Mouse (Mus musculus) hindbrain, postnatal 0 days (tissue): ENCODE measurements around the gene Myof. TPM values are rescaled to one million over a fixed set of nuclear protein-coding genes. Genes with fewer than 3 reads are reported as not detected.

Experiments
- ATAC-seq: fragments of 200-750 bp; cut with Nextera tagmentation; 2 replicates; pipeline ENCODE4 v1.8.0; 2017; ENCODE audit warnings: mild to moderate bottlenecking, moderate TSS enrichment, moderate library complexity
- DNase-seq: peaks from one replicate; pipeline ENCODE4 v3.0.0-alpha.2; 2015; ENCODE audit warnings: low spot score
- H3K27ac ChIP-seq: fragments of 300-500 bp; sonication (generic); 2 replicates; pipeline ENCODE4 v1.5.1; 2014; ENCODE audit warnings: mild to moderate bottlenecking
- H3K27me3 ChIP-seq: fragments of 300-500 bp; sonication (generic); 2 replicates; pipeline ENCODE4 v1.6.1; 2014; ENCODE audit warnings: low read length, mixed read lengths; ENCODE audit not compliant: insufficient read depth
- H3K36me3 ChIP-seq: fragments of 300-500 bp; sonication (generic); 2 replicates; pipeline ENCODE4 v1.6.1; 2014; ENCODE audit warnings: low read length, mixed read lengths; ENCODE audit not compliant: insufficient read depth
- H3K4me1 ChIP-seq: fragments of 300-500 bp; sonication (generic); 2 replicates; pipeline ENCODE4 v1.6.1; 2014; ENCODE audit warnings: antibody characterized with exemption, low read length, mixed read lengths; ENCODE audit not compliant: insufficient read depth
- H3K4me2 ChIP-seq: fragments of 300-500 bp; sonication (generic); 2 replicates; pipeline ENCODE4 v1.6.1; 2014; ENCODE audit warnings: low read depth, mild to moderate bottlenecking, low read length, moderate library complexity, mixed read lengths
- H3K4me3 ChIP-seq: fragments of 300-500 bp; sonication (generic); 2 replicates; pipeline ENCODE4 v1.5.1; 2014; ENCODE audit warnings: low read length
- H3K9ac ChIP-seq: fragments of 300-500 bp; sonication (generic); replicated peaks from 2 replicates; pipeline ENCODE4 v1.6.1; 2014; ENCODE audit warnings: mild to moderate bottlenecking, low read length, moderate library complexity, mixed read lengths
- H3K9me3 ChIP-seq: fragments of 300-500 bp; sonication (generic); 2 replicates; pipeline ENCODE4 v1.6.1; 2016; ENCODE audit warnings: low read length, mixed read lengths
- CTCF ChIP-seq: IDR thresholded peaks from 2 replicates; pipeline ENCODE4 v1.5.1; 2016; ENCODE audit warnings: antibody characterized with exemption, control low read depth, low read depth
- WGBS: fragments of 180-500 bp; shearing (Covaris S2); extraction: QIAGEN DNeasy Blood & Tissue Kit; methylation state at CpG from one replicate; pipeline ENCODE4 v1.1.7; 2014; 5-methylcytosine and 5-hydroxymethylcytosine counted together
- polyA plus RNA-seq: library from polyadenylated mRNA; unstranded; fragments of >200 nt; fragmentation: Nextera tagmentation; extraction: Ambion mirVana; gene quantifications from 2 replicates; pipeline ENCODE4 v1.2.1, GENCODE M21; 2015
- total RNA-seq: library from RNA; depleted of rRNA; stranded (reverse); fragments of >200 nt; gene quantifications from 2 replicates; pipeline ENCODE4 v1.2.3, GENCODE M21; 2014

Gene Myof
- total and polyA plus RNA-seq, 2 experiments from 2014 or later: 1.4 to 3.7 TPM

DNA sequence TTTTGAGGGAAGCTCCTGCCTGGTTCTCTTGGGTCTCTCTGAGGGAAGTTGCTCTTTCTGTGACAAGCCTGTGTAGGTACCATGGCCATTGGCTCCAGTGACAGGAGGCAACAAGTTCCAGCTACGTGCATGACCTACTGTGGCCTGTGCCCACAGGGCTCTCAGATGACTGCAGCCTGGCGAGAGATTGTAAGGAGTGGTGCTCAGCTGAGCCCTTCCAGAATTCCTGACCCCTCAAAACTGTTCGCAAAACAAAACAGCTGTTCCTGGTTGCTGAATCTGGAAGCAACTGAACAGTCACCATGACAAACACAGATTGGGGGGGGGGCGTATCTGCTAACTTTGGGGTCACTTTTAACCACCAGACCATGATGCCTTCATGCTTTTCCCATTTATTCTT lies 129.1 kb downstream of the Myof start:
- ATAC-seq: no peak

DNA sequence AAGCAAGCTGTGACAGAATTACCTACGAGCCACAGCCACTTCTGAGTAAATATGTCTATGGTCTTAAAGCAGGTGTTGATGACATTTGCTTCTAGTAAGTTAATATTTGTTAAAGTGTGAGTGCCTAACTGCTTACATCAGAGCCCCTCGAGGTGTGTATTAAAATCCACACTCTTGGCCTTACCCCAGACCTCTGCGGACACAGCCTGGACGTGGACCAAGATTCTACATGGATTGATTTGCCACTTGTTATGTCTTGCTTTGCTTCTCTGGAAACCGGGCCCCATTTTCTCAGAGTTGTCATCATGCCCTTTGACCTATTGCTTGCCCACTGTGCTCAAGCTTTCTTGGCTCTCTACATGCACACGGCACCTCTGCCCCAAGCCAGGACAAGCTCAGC lies 130.9 kb downstream of the Myof start:
- no peak for DNase-seq
- no peak for TF ChIP-seq CTCF

More for the DNA sequence above, 129.1 kb downstream of the Myof start:
- Histone ChIP-seq H3K27me3 (no peaks in the 10 kb centered on the region), H3K27ac (no peak overlapping the region), H3K9ac (no peak overlapping the region), H3K4me1 (no peaks in the 10 kb centered on the region), H3K4me2 (no peak overlapping the region), H3K9me3 (no peaks in the 10 kb centered on the region), H3K36me3 (no peaks in the 10 kb centered on the region), H3K4me3 (no peak overlapping the region)
- WGBS: 88% methylated on average over 4 of the region's 4 CpGs
- no peak for TF ChIP-seq CTCF
- no peak for DNase-seq

DNA sequence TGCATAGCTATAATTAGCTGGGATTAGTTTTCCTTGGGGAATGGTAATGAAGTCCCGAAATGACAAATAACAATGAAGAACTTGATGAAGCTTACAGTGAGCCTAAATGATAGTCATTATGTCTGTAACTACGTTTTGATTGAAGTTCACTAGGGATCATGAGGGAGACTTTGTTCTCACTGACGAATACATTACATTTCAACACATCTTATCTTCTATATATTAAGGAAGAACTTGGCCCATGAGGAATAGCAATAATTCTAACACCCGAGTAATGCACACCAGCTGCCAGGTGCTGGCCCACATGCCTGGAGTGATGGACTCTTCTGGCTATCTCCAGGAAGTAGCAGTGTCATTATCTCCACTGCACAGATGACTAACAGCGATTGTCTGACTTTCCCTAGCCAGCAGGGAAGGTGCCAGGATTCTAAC lies 133.5 kb downstream of the Myof start:
- TF ChIP-seq CTCF: no peak
- Histone ChIP-seq H3K9ac (no peak overlapping the region), H3K4me2 (no peak overlapping the region), H3K9me3 (no peaks in the 10 kb centered on the region), H3K4me3 (no peak overlapping the region), H3K36me3 (no peaks in the 10 kb centered on the region), H3K27ac (no peak overlapping the region), H3K27me3 (no peaks in the 10 kb centered on the region), H3K4me1 (no peaks in the 10 kb centered on the region)
- ATAC-seq: no peak
- DNase-seq: no peak
- WGBS: 51% methylated on average over 5 of the region's 5 CpGs

More for the DNA sequence above, 130.9 kb downstream of the Myof start:
- H3K9me3 ChIP-seq: no peaks in the 10 kb centered on the region
- H3K4me1 ChIP-seq: no peaks in the 10 kb centered on the region
- no peak for ATAC-seq
- H3K27ac ChIP-seq: no peak overlapping the region
- H3K9ac ChIP-seq: no peak overlapping the region
- H3K4me3 ChIP-seq: no peak overlapping the region
- no peak overlapping the region for H3K4me2 ChIP-seq
- no peaks in the 10 kb centered on the region for H3K27me3 ChIP-seq
- H3K36me3 ChIP-seq: no peaks in the 10 kb centered on the region
- WGBS: 57% methylated on average over 6 of the region's 6 CpGs

DNA sequence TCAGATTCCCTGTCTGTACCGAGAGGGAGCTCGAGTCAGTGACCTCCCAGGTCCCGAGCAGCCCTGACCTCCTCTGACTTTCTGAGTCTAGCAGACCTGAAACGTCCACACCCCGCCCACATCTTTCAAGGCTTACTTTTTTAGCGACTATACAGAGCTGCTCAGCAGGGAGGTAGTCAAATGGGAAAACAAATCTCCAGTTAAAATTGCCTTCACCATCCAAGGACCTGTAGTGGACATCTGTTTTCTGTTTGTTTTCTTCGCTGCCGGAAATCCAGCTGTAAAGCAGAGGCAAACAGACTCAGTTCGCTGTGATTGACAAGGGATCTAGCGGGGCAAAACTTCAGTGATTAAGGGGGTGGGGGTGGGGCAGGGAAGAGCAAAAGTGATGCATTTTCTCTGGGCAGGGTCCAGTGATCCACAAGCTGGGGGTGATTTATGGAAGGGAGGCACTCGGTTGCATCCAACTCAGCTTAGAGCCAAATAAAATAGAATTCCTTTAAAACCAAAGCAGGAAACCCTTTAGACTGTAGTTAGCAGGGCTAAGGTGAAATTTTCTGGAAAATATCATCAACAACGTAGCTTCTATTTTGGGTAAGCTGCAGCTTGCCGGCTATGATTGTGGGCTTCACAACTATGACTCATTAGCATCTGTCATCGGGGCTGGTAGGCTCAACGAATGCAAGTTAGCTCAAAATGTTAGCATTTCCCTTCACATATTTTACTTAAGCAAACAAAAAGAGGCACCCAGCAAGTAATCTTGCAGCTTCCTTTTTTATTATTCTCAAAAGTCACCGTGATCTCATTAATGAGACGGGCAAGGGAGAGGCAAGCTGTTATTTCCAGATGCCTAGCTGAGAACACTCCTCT lies 135.7 kb downstream of the Myof start:
- Histone ChIP-seq H3K36me3 (no peaks in the 10 kb centered on the region), H3K9me3 (no peaks in the 10 kb centered on the region), H3K9ac (no peak overlapping the region), H3K4me3 (no peak overlapping the region), H3K27me3 (no peaks in the 10 kb centered on the region), H3K4me2 (no peak overlapping the region), H3K27ac (no peak overlapping the region), H3K4me1 (no peaks in the 10 kb centered on the region)
- DNase-seq: no peak
- 42% methylated on average over 17 of the region's 17 CpGs for WGBS
- TF ChIP-seq CTCF: no peak
- ATAC-seq: no peak

DNA sequence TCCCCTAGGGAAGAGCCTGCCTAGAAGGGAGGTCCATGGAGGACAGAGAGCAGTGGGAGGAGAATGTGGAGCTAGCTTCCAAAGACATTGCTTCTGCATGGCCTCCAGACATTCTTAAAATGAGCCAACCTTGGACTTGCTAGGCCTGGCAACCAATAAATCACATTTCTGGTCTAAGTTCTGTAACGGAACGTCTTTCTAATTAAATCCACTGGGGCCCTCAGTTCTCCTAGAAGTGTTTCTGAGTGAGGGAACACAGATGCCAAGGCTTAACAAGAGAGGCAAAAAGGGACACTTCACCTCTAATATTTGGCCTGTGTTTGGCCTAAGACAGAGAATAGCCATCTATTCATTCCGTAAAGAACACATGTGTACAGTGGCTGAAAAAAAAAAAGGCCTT lies 136.5 kb downstream of the Myof start:
- Histone ChIP-seq H3K4me3 (no peak overlapping the region), H3K36me3 (no peaks in the 10 kb centered on the region), H3K4me1 (no peaks in the 10 kb centered on the region), H3K9ac (no peak overlapping the region), H3K27ac (no peak overlapping the region), H3K9me3 (no peaks in the 10 kb centered on the region), H3K4me2 (no peak overlapping the region), H3K27me3 (no peaks in the 10 kb centered on the region)
- no peak for TF ChIP-seq CTCF
- ATAC-seq: no peak
- 68% methylated on average over 3 of the region's 3 CpGs for WGBS
- no peak for DNase-seq

DNA sequence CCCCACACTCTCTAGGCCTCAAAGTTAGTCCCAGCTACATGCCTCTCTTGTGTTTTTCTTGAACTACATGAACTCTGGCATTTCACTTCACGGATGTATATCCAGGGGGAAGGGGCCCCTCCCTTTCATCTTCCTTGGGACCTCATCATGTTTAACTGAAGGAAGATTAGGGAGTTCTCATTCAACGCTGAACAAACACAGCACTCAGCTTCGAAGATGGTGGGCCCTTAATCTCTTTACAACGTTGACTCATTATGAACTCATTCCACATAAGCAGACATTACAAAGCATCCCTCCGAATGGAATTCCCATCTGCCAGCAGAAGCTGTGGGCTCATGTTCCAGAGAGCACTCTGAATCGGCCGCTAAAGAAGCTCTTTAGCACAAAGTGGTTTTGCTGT lies 147.3 kb downstream of the Myof start:
- DNase-seq: no peak

DNA sequence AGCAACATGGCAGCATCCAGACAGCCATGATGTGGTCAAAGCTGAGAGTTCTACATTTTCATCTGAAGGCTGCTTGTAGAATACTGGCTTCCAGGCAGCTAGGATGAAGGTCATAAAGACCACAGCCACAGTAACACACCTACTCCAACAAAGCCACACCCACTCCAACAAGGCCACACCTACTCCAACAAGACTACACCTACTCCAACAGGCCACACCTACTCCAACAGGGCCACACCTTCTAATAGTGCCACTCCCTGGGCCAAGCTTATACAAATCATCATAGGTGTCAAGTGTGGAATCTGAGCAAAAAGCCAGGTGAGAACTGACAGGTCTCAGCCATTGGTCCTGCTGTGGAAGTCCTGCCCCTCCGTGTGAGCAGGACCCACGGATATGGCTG lies 152.4 kb downstream of the Myof start:
- no peak overlapping the region for H3K4me3 ChIP-seq
- TF ChIP-seq CTCF: no peak
- no peak overlapping the region for H3K4me2 ChIP-seq
- H3K36me3 ChIP-seq: no peaks in the 10 kb centered on the region
- no peaks in the 10 kb centered on the region for H3K9me3 ChIP-seq
- no peak overlapping the region for H3K27ac ChIP-seq
- no peak overlapping the region for H3K9ac ChIP-seq
- 91% methylated on average over 2 of the region's 2 CpGs for WGBS
- ATAC-seq: no peak
- H3K4me1 ChIP-seq: no peaks in the 10 kb centered on the region
- H3K27me3 ChIP-seq: no peaks in the 10 kb centered on the region
- DNase-seq: no peak

More for the DNA sequence above, 147.3 kb downstream of the Myof start:
- Histone ChIP-seq H3K9ac (no peak overlapping the region), H3K36me3 (no peaks in the 10 kb centered on the region), H3K27me3 (no peaks in the 10 kb centered on the region), H3K4me2 (no peak overlapping the region), H3K9me3 (no peaks in the 10 kb centered on the region), H3K4me1 (no peaks in the 10 kb centered on the region), H3K4me3 (no peak overlapping the region), H3K27ac (no peak overlapping the region)
- ATAC-seq: no peak
- TF ChIP-seq CTCF: no peak
- 65% methylated on average over 7 of the region's 7 CpGs for WGBS
